Mouse (Mus musculus) spleen, postnatal 10 days (tissue): ENCODE results near the gene Ncor2.

Experiments used
- DNase-seq, 2 experiments: peaks; one replicate each; pipeline ENCODE4 v3.0.0; 2021 to 2022; ENCODE audit warnings: low spot score in 2 of 2

Ncor2 gene

DNA sequence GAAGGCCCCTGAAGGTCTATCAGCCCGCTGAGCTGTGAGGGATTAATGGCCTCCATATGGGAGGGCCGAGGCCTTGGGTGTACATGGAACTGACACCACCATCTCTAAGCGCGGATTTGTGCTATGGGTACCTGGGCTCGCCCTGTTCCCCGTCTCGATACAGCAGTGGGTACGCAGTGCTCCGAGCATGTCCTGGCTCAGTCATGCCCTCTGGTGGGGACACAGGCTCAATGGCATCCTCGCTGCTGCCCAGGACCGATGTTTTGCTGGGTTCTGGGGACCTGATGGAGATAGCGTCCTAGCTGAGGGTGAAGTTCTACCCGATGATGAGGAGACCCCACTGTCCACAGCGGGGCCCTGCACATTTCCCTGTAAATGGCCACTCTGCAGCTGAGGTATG lies 155.0 kb downstream of the Ncor2 start:
- DNase-seq = no peak

DNA sequence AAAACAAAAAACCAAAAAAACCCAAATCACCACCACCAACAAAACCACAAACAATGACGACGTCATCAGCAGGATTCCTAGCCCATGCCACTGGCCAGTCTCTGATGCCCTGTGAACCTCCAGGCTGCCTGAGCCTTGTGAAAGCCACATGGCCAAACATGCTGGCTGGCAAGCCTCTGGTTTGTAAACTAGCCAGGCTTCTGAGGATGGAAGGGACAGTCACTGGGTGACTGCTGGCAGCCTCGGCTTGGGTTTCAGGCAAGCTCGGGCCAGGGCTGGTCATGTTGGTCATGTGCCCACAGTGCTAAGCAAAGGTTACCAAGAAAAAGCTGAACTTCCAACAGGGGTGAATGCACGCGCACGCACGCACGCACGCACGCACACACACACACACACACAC lies 157.7 kb downstream of the Ncor2 start:
- no peak for DNase-seq

GRCm38 (mm10) chr5:125019099-125019498 lies 159.9 kb downstream of the Ncor2 start:
- no peak for DNase-seq

GRCm38 (mm10) chr5:125017332-125017731 lies 161.7 kb downstream of the Ncor2 start:
- no peak for DNase-seq

GRCm38 (mm10) chr5:125016421-125017242 lies 162.4 kb downstream of the Ncor2 start:
- no peak for DNase-seq

- no peak for DNase-seq
Observed at GRCm38 (mm10) chr5:125015576-125015975, 163.4 kb downstream of the Ncor2 start.

DNA sequence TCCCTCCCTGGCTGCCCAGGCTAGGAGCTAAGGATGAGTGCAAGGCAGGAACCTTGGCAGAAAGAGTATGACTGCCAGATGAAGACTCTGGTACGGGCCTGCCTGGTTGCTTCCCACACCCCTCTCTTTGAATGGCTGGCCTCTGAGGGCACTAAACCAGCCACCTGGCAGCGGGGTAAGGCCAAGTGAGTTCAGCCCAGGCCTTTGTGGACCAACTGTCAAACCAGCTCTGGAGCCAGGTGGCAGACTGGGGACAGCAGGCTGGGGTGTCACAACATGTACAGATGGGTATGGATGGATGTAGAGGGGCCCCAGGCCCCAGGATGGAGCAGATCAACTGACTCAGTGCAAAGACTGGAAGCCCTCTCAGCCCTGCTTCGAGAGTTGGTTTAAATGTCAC lies 164.0 kb downstream of the Ncor2 start:
- no peak for DNase-seq

DNA sequence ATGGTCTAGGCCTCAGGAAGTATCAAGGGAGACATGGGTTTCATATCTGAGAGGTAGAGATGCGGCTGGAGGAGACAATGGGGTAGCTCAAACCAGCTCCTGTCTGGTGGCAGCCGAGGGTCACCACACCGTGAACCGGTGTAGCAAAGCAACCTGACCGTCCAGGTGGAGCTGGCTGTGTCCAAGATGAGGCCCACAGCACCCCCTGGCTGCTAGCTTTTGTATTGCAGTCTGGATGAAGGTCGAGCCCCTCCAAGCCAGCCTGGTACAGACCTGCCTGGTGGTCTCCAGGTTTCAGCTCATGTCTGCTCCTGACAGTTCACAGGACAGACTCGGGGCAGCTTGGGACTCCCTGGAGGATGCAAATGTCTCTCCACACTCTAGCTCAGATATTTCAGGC lies 164.5 kb downstream of the Ncor2 start:
- DNase-seq = peak; percentile 60 to 75

DNA sequence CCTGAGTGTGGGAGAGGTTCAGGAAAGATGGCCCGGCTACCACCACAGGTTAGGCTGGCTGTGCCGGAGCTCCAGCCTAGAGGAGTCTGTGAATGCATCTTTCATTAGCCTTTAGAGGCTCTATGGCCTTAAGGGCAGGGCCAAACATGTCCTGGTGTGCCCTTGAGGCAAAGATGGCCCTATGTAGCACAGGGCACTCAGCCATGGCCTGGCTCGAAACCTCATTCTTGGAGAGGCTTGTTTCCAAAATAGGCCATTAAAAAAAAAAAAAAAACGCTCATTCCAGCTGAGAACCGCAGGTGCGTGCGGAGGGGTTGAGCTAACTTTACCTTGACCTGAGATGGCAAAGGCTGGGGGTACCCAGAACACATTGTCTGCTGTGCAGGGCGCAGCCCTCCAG lies 167.4 kb downstream of the Ncor2 start:
- DNase-seq = no peak

DNA sequence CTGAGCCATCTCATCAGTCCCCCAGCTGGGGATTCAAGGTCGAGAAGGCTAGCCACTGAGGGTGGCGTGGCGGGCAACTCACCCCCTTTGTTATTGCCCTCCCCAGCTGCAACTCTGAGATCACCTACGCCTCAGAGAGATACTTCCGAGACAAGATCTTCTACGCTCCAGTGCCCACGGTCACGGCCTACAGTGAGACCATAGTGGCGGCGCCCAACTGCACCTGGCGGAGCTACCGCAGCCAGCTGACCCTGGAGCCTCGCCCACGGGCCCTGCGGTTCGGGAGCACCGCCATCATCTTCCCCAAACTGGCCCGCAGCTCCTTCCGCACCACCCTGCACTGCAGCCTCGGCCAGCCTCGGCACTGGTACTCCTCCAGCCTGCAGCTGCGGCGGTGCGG lies 167.9 kb downstream of the Ncor2 start:
- DNase-seq = peak in 1 of 2 experiments; percentile 37

GRCm38 (mm10) chr5:125006896-125007295 lies 172.1 kb downstream of the Ncor2 start:
- no peak for DNase-seq

- DNase-seq = no peak
Observed at GRCm38 (mm10) chr5:125005871-125006652, 173.0 kb downstream of the Ncor2 start.

DNA sequence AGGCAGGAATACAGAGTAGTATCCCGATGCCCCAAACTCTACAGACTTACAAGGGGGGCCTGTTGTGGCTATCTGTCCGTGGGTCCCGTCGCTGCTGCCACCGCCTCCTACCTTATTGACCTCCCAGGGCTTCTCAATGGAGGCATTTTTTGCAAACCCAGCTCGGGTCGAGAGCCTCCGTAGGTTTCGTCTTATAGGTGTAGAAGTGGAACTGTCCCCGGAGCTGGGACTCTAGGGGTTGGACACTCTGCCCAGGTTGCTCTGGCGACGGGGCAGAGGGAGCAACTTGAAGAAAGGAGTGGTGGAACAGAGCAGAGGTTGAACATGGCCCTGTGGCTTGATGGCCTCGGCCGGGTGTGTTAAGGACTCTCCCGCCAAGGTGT lies 175.2 kb downstream of the Ncor2 start:
- DNase-seq = no peak

DNA sequence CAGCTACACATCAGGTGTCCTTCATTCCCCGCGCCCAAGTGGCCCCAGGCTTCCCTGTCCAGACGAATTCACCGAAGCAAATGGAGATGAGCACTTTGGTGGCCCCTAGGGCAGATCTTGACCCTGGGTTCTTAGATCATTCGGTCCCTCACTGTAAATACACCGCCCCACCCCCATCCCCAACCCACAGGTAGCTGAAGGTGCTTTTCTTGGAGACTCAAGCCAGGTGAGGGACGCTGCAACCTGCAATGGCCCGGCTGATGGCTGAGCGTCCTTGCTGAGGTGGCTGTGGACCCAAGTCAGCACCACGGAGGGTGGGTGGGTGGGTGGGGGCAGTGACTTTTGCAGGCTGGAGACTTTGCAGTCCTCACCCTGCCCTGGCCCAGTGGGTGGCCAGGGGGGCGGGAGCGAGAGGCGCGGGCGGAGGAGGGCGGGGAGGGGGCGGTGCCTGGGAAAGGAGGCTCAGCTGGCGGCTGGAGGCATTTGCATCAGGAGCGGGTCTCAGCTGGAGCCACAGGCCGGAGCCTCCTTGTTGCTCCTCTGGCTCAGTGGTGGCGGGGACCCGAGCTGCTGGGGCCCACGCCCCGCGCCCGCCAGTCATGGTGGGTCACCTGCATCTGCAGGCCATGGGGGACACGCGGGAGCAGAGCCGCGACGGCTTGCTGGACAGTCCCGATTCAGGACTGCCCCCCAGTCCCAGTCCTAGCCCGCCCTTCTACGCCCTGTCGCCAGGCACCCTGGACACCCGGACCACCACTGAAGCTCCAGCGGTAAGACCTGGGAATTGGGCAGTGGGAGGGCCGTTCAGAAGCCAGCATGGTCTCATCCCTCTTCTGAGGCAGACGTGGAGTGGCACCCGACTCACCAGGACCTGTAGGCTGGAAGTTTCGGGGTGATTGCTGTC lies 175.8 kb downstream of the Ncor2 start, which contains the start of gene Rflna:
Gene Rflna, plus strand, starts transcription at position 253 of the 904 bp plus-strand sequence.
- no peak for DNase-seq

DNA sequence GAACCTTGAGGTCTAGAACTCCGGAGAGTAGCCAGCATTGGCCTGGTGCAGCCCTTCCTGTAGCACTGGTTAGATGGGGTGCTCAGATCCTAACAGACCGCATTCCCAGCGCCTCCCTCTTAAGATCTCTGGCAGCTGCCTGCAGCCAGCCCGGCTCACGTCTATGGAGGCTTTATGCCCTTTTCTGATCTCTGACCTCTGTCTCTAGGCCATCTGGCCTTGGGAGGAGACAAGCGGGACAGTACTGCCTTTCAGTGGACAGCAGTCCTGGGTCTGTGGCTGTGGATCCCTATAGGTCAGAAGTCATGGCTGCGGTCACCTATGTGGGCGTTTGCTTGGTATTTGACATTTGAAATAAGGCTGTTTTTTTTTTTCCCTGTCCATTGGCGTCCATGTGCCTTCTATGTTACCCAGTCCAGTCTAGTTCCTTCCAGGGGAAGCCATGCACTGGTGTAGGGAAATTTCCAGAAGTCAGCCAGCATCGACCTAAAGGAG lies 178.2 kb downstream of the Ncor2 start:
- no peak for DNase-seq

DNA sequence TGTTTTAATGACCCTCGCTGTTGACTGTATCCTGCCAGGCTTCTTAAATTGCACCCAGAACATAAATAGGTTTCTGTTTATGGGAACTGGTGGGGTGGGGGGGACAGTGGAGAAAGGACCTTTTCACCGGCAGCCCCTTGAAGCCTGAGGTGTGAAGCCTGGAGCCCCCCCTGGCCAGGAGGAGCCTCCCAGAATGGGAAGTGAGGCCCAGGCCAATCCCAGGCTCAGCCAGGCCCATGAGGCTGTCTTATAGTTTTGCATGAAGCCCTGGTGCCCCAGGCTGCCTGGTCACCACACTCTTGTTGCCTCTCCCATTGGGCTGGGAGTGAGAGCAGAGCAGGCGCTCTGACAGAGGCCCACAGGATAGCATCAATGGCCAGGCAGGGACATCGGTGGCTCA lies 181.1 kb downstream of the Ncor2 start:
- DNase-seq = no peak

- DNase-seq = no peak
Observed at GRCm38 (mm10) chr5:124996816-124997215, 182.2 kb downstream of the Ncor2 start.

GRCm38 (mm10) chr5:124992891-124993290 lies 186.1 kb downstream of the Ncor2 start:
- DNase-seq = no peak

GRCm38 (mm10) chr5:124992323-124992722 lies 186.7 kb downstream of the Ncor2 start:
- DNase-seq = no peak

- no peak for DNase-seq
Observed at GRCm38 (mm10) chr5:124989724-124990123, 189.3 kb downstream of the Ncor2 start.

GRCm38 (mm10) chr5:124986656-124987055 lies 192.4 kb downstream of the Ncor2 start:
- no peak for DNase-seq

GRCm38 (mm10) chr5:124986222-124986621 lies 192.8 kb downstream of the Ncor2 start:
- DNase-seq = no peak
